Mouse (Mus musculus) heart, postnatal 0 days (tissue): ENCODE data around the gene Rab10.

ENCODE experiments used
- CTCF ChIP-seq: IDR thresholded peaks from 2 replicates; pipeline ENCODE4 v1.5.1; 2016; ENCODE audit warnings: antibody characterized with exemption, control low read depth, low read depth
- EP300 ChIP-seq: IDR thresholded peaks from 2 replicates; pipeline ENCODE4 v1.6.1; 2016; ENCODE audit warnings: antibody characterized with exemption, low read depth

GRCm38 (mm10) chr12:3267397-3267796, 42.4 kb downstream of the Rab10 start:
- TF ChIP-seq EP300 (no peak), CTCF (no peak)
